In genomic region chr13:68787286-68788061, GRCm38 (mm10) we compare ENCODE assay signal across 30 mouse cellular contexts.
DNase-seq lines count a peak whose midpoint lies in the region; ATAC-seq and TF ChIP-seq lines count a peak whose summit lies in the region.
"Had no signal": no experiment of that assay in that cellular context is flagged by ENCODE, and none has a peak within 500 bp of the region (broad histone marks: within the 10 kb centered on the region; RNA-seq: fewer than 3 reads in every experiment).

No protein-coding gene starts in this region.

- no peaks in the 10 kb centered on the region for H3K9me3 ChIP-seq in lung, postnatal 0 days (ENCODE audit: low read length)
- H3K9me3 ChIP-seq: forebrain, embryonic 13.5 days; hindbrain, embryonic 10.5 days; hindbrain, embryonic 15.5 days; limb, embryonic 12.5 days; liver, embryonic 15.5 days; midbrain, embryonic 10.5 days; midbrain, embryonic 15.5 days had no signal

- no peaks in the 10 kb centered on the region for H3K27me3 ChIP-seq in lung, postnatal 0 days (replicated peaks; ENCODE audit: insufficient read depth, low read length)
- H3K27me3 ChIP-seq: CH12.LX; forebrain, embryonic 13.5 days; heart, embryonic 13.5 days; hindbrain, embryonic 15.5 days; limb, embryonic 12.5 days; liver, embryonic 15.5 days; midbrain, embryonic 15.5 days had no signal

- no peak for TF ChIP-seq CTCF in lung, postnatal 0 days (IDR thresholded peaks at IDR 0.05)

- peak; percentile 44; the same call in 1 of the 2 replicates for ATAC-seq in frontal cortex, adult (ENCODE audit: low TSS enrichment)
- peak; percentile 46; the same call in 1 of the 2 replicates for ATAC-seq in lung, postnatal 0 days
- ATAC-seq: activated CD4-positive, CD25-positive, alpha-beta regulatory T cell, adult 4 months; forebrain, embryonic 13.5 days; inflammation-experienced regulatory T-cells, adult 6 months; midbrain, embryonic 15.5 days had no signal

- no peak overlapping the region for H3K4me3 ChIP-seq in lung, postnatal 0 days (ENCODE audit: low read depth, low read length)
- H3K4me3 ChIP-seq: forebrain, embryonic 13.5 days; heart, embryonic 13.5 days; hindbrain, embryonic 10.5 days; hindbrain, embryonic 15.5 days; left cerebral cortex, adult 2 months; limb, embryonic 12.5 days; liver, embryonic 15.5 days; midbrain, embryonic 10.5 days; midbrain, embryonic 15.5 days had no signal

- no peak overlapping the region for H3K9ac ChIP-seq in lung, postnatal 0 days (replicated peaks; ENCODE audit: low read depth)
- H3K9ac ChIP-seq: forebrain, embryonic 13.5 days; heart, embryonic 13.5 days; hindbrain, embryonic 15.5 days; limb, embryonic 12.5 days; liver, embryonic 15.5 days; midbrain, embryonic 15.5 days had no signal

- TF ChIP-seq EP300 in lung, postnatal 0 days (IDR thresholded peaks at IDR 0.05), result no peak

- 67% methylated on average over 8 of the region's 8 CpGs for WGBS in lung, postnatal 0 days

- H3K36me3 ChIP-seq in lung, postnatal 0 days (ENCODE audit: insufficient read depth, low read length), result no peaks in the 10 kb centered on the region
- H3K36me3 ChIP-seq: heart, embryonic 13.5 days; hindbrain, embryonic 10.5 days; hindbrain, embryonic 15.5 days; limb, embryonic 12.5 days; liver, embryonic 15.5 days; midbrain, embryonic 10.5 days; midbrain, embryonic 15.5 days had no signal

- no peak for DNase-seq in frontal cortex, postnatal 10 days (ENCODE audit: low spot score in 2 of 2)
- peak; percentile 24 for DNase-seq in layer of hippocampus, adult 11-12 months (ENCODE audit: low spot score)
- no peak for DNase-seq in layer of hippocampus, postnatal 10 days (ENCODE audit: low spot score in 2 of 2)
- DNase-seq in lung, postnatal 0 days (ENCODE audit: low spot score), result no peak
- DNase-seq in lung, postnatal 4 days, result no peak
- peak; percentile 23 for DNase-seq in lung, postnatal 10 days
- DNase-seq in adrenal gland, postnatal 14 days, result no peak
- DNase-seq: adrenal gland, adult 2 months; cerebellum, adult 11 months; cerebellum, adult 9-10 months; cerebellum, postnatal 36 days; heart, postnatal 10 days; kidney, adult 18-20 months; kidney, postnatal 10 days; right cerebral cortex, postnatal 14 days; spleen, adult 18-20 months; thymus, postnatal 14 days had no signal

- no peak overlapping the region for H3K4me2 ChIP-seq in lung, postnatal 0 days (replicated peaks; ENCODE audit: low read depth, low read length)
- H3K4me2 ChIP-seq: forebrain, embryonic 13.5 days; heart, embryonic 13.5 days; hindbrain, embryonic 15.5 days; limb, embryonic 12.5 days; liver, embryonic 15.5 days; midbrain, embryonic 15.5 days had no signal

- H3K27ac ChIP-seq in lung, postnatal 0 days (ENCODE audit: low read length), result no peak overlapping the region; the same call in 1 of the 2 replicates
- H3K27ac ChIP-seq: forebrain, embryonic 13.5 days; heart, embryonic 13.5 days; hindbrain, embryonic 10.5 days; hindbrain, embryonic 15.5 days; left cerebral cortex, adult 2 months; limb, embryonic 12.5 days; liver, embryonic 15.5 days; midbrain, embryonic 10.5 days; midbrain, embryonic 15.5 days had no signal

- no peaks in the 10 kb centered on the region for H3K4me1 ChIP-seq in lung, postnatal 0 days (ENCODE audit: insufficient read depth, low read depth, low read length)
- H3K4me1 ChIP-seq: forebrain, embryonic 13.5 days; heart, embryonic 13.5 days; hindbrain, embryonic 10.5 days; hindbrain, embryonic 15.5 days; limb, embryonic 12.5 days; liver, embryonic 15.5 days; midbrain, embryonic 10.5 days; midbrain, embryonic 15.5 days had no signal

Comparison
In these comparisons a context has a peak if more than half of its experiments do, and no peak if none do; other contexts are left out.
1. DNase-seq: peak in layer of hippocampus, adult 11-12 months (single experiment) and lung, postnatal 10 days (single experiment); none in frontal cortex, postnatal 10 days (0 of 2), layer of hippocampus, postnatal 10 days (0 of 2), lung, postnatal 0 days (single experiment), lung, postnatal 4 days (0 of 2) and adrenal gland, postnatal 14 days (single experiment).